Mouse (Mus musculus): ENCODE data around the gene Smarcc2. TPM values are rescaled to one million over a fixed set of nuclear protein-coding genes. Genes with fewer than 3 reads are reported as not detected.

The Smarcc2 gene
- polyA plus RNA-seq, 1 experiment from 2014 or later, result 28.9 TPM

GRCm38 (mm10) chr10:128412558-128412957, 46.5 kb upstream of the Smarcc2 start:
- H3K4me2 ChIP-seq (replicated peaks; ENCODE audit: low read depth, low read length), result peak overlapping the region; percentile 86
- H3K9me3 ChIP-seq (ENCODE audit: low read length), result no peaks in the 10 kb centered on the region
- no peak for ATAC-seq
- peak; percentile 14 for DNase-seq (ENCODE audit: low spot score)
- H3K36me3 ChIP-seq (ENCODE audit: insufficient read depth, low read length), result peaks cover 9% of the 10 kb centered on the region
- H3K27ac ChIP-seq (ENCODE audit: low read length), result peak overlapping the region; percentile 94; the same call in 1 of the 2 replicates
- 6% methylated on average over 1 of the region's 1 CpGs for WGBS
- TF ChIP-seq CTCF (IDR thresholded peaks at IDR 0.05), result no peak
- TF ChIP-seq EP300 (IDR thresholded peaks at IDR 0.05), result no peak
- H3K9ac ChIP-seq (replicated peaks; ENCODE audit: low read depth), result no peak overlapping the region
- no peaks in the 10 kb centered on the region for H3K27me3 ChIP-seq (replicated peaks; ENCODE audit: insufficient read depth, low read length)
- H3K4me3 ChIP-seq (ENCODE audit: low read depth, low read length), result peak overlapping the region; percentile 81
- peaks cover 10% of the 10 kb centered on the region; the same call in 1 of the 2 replicates for H3K4me1 ChIP-seq (ENCODE audit: insufficient read depth, low read depth, low read length)

GRCm38 (mm10) chr10:128413076-128413475, 46.0 kb upstream of the Smarcc2 start:
- TF ChIP-seq CTCF (IDR thresholded peaks at IDR 0.05) (no peak), EP300 (IDR thresholded peaks at IDR 0.05) (no peak)
- no peak overlapping the region for H3K4me3 ChIP-seq (ENCODE audit: low read depth, low read length)
- peaks cover 10% of the 10 kb centered on the region; the same call in 1 of the 2 replicates for H3K4me1 ChIP-seq (ENCODE audit: insufficient read depth, low read depth, low read length)
- H3K9ac ChIP-seq (replicated peaks; ENCODE audit: low read depth), result no peak overlapping the region
- no peak for ATAC-seq
- no peaks in the 10 kb centered on the region for H3K27me3 ChIP-seq (replicated peaks; ENCODE audit: insufficient read depth, low read length)
- peak; percentile 17 for DNase-seq (ENCODE audit: low spot score)
- H3K4me2 ChIP-seq (replicated peaks; ENCODE audit: low read depth, low read length), result no peak overlapping the region
- H3K27ac ChIP-seq (ENCODE audit: low read length), result no peak overlapping the region
- no peaks in the 10 kb centered on the region for H3K9me3 ChIP-seq (ENCODE audit: low read length)
- 25% methylated on average over 1 of the region's 1 CpGs for WGBS
- H3K36me3 ChIP-seq (ENCODE audit: insufficient read depth, low read length), result peaks cover 9% of the 10 kb centered on the region

- ATAC-seq (no peak), DNase-seq (ENCODE audit: low spot score) (no peak)
- H3K27me3 ChIP-seq (replicated peaks; ENCODE audit: insufficient read depth, low read length), result no peaks in the 10 kb centered on the region
- no peak overlapping the region for H3K4me3 ChIP-seq (ENCODE audit: low read depth, low read length)
- H3K9ac ChIP-seq (replicated peaks; ENCODE audit: low read depth), result no peak overlapping the region
- 70% methylated on average over 5 of the region's 5 CpGs for WGBS
- H3K4me2 ChIP-seq (replicated peaks; ENCODE audit: low read depth, low read length), result no peak overlapping the region
- H3K36me3 ChIP-seq (ENCODE audit: insufficient read depth, low read length), result peaks cover 9% of the 10 kb centered on the region
- H3K9me3 ChIP-seq (ENCODE audit: low read length), result no peaks in the 10 kb centered on the region
- H3K27ac ChIP-seq (ENCODE audit: low read length), result no peak overlapping the region
- peaks cover 10% of the 10 kb centered on the region; the same call in 1 of the 2 replicates for H3K4me1 ChIP-seq (ENCODE audit: insufficient read depth, low read depth, low read length)
- TF ChIP-seq CTCF (IDR thresholded peaks at IDR 0.05), result no peak
- no peak for TF ChIP-seq EP300 (IDR thresholded peaks at IDR 0.05)
Measured at GRCm38 (mm10) chr10:128414848-128415247, 44.2 kb upstream of the Smarcc2 start.

GRCm38 (mm10) chr10:128422426-128422825, 36.6 kb upstream of the Smarcc2 start:
- H3K4me3 ChIP-seq (ENCODE audit: low read depth, low read length), result no peak overlapping the region
- TF ChIP-seq EP300 (IDR thresholded peaks at IDR 0.05) (no peak), CTCF (IDR thresholded peaks at IDR 0.05) (no peak)
- no peaks in the 10 kb centered on the region; the same call in 1 of the 2 replicates for H3K36me3 ChIP-seq (ENCODE audit: insufficient read depth, low read length)
- DNase-seq (ENCODE audit: low spot score), result no peak
- no peaks in the 10 kb centered on the region for H3K4me1 ChIP-seq (ENCODE audit: insufficient read depth, low read depth, low read length)
- no peak overlapping the region for H3K27ac ChIP-seq (ENCODE audit: low read length)
- WGBS, result 67% methylated on average over 5 of the region's 5 CpGs
- no peaks in the 10 kb centered on the region for H3K27me3 ChIP-seq (replicated peaks; ENCODE audit: insufficient read depth, low read length)
- no peaks in the 10 kb centered on the region for H3K9me3 ChIP-seq (ENCODE audit: low read length)
- no peak for ATAC-seq
- H3K4me2 ChIP-seq (replicated peaks; ENCODE audit: low read depth, low read length), result no peak overlapping the region
- no peak overlapping the region for H3K9ac ChIP-seq (replicated peaks; ENCODE audit: low read depth)

- TF ChIP-seq CTCF (IDR thresholded peaks at IDR 0.05), result no peak
- ATAC-seq, result no peak
- no peak overlapping the region for H3K4me2 ChIP-seq (replicated peaks; ENCODE audit: low read depth, low read length)
Measured at GRCm38 (mm10) chr10:128424604-128425003, 34.4 kb upstream of the Smarcc2 start.

GRCm38 (mm10) chr10:128425260-128425659, 33.8 kb upstream of the Smarcc2 start:
- WGBS, result 58% methylated on average over 3 of the region's 3 CpGs
- TF ChIP-seq EP300 (IDR thresholded peaks at IDR 0.05) (no peak), CTCF (IDR thresholded peaks at IDR 0.05) (no peak)
- Histone ChIP-seq H3K9ac (replicated peaks; ENCODE audit: low read depth) (no peak overlapping the region), H3K36me3 (ENCODE audit: insufficient read depth, low read length) (peaks cover 11% of the 10 kb centered on the region; the same call in 1 of the 2 replicates), H3K4me3 (ENCODE audit: low read depth, low read length) (no peak overlapping the region), H3K27me3 (replicated peaks; ENCODE audit: insufficient read depth, low read length) (no peaks in the 10 kb centered on the region), H3K27ac (ENCODE audit: low read length) (no peak overlapping the region), H3K9me3 (ENCODE audit: low read length) (no peaks in the 10 kb centered on the region), H3K4me1 (ENCODE audit: insufficient read depth, low read depth, low read length) (no peaks in the 10 kb centered on the region), H3K4me2 (replicated peaks; ENCODE audit: low read depth, low read length) (no peak overlapping the region)
- peak; percentile 56 for DNase-seq (ENCODE audit: low spot score)
- ATAC-seq, result peak; percentile 68

More at GRCm38 (mm10) chr10:128424604-128425003, 34.4 kb upstream of the Smarcc2 start:
- Histone ChIP-seq H3K27ac (ENCODE audit: low read length) (no peak overlapping the region), H3K9me3 (ENCODE audit: low read length) (no peaks in the 10 kb centered on the region), H3K4me3 (ENCODE audit: low read depth, low read length) (no peak overlapping the region), H3K4me1 (ENCODE audit: insufficient read depth, low read depth, low read length) (no peaks in the 10 kb centered on the region), H3K27me3 (replicated peaks; ENCODE audit: insufficient read depth, low read length) (no peaks in the 10 kb centered on the region), H3K36me3 (ENCODE audit: insufficient read depth, low read length) (peaks cover 5% of the 10 kb centered on the region; the same call in 1 of the 2 replicates), H3K9ac (replicated peaks; ENCODE audit: low read depth) (no peak overlapping the region)
- no peak for DNase-seq (ENCODE audit: low spot score)
- 28% methylated on average over 7 of the region's 7 CpGs for WGBS

- DNase-seq (ENCODE audit: low spot score), result no peak
- Histone ChIP-seq H3K9me3 (ENCODE audit: low read length) (no peaks in the 10 kb centered on the region), H3K4me2 (replicated peaks; ENCODE audit: low read depth, low read length) (no peak overlapping the region), H3K4me1 (ENCODE audit: insufficient read depth, low read depth, low read length) (no peaks in the 10 kb centered on the region), H3K27ac (ENCODE audit: low read length) (no peak overlapping the region), H3K9ac (replicated peaks; ENCODE audit: low read depth) (no peak overlapping the region), H3K27me3 (replicated peaks; ENCODE audit: insufficient read depth, low read length) (no peaks in the 10 kb centered on the region), H3K4me3 (ENCODE audit: low read depth, low read length) (no peak overlapping the region), H3K36me3 (ENCODE audit: insufficient read depth, low read length) (peaks cover 16% of the 10 kb centered on the region; the same call in 1 of the 2 replicates)
- WGBS, result 85% methylated on average over 5 of the region's 5 CpGs
- TF ChIP-seq CTCF (IDR thresholded peaks at IDR 0.05) (no peak), EP300 (IDR thresholded peaks at IDR 0.05) (no peak)
- ATAC-seq, result no peak
Measured at GRCm38 (mm10) chr10:128429052-128429451, 30.0 kb upstream of the Smarcc2 start.
